Mouse (Mus musculus): Measurements from ENCODE around the gene Ccdc141. TPM values are rescaled to one million over a fixed set of nuclear protein-coding genes. Genes with fewer than 3 reads are reported as not detected.

Gene Ccdc141
- polyA plus RNA-seq, 1 experiment = 43.2 TPM

DNA sequence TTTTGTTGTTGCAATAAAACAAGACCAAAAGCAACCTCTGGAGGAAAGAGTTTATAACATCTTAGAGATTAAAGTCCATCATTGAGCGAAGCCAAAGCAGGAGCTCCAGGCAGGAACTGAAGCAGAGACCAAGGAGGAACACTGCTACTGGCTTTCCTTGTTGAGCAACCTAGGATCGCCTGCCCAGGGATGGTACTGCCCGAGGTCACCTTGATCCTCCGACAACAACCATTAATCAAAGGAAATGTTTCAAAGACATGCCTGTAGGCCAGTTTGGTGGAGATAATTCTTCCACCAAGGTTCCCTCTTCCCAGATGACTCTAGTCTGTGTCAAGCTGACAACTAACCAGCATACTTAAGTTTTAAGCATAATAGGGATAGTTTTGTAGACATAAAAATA is 91.7 kb downstream of the Ccdc141 start:
- Histone ChIP-seq H3K4me3 (no peak overlapping the region), H3K36me3 (ENCODE audit: control insufficient read depth, insufficient read depth) (peaks cover 9% of the 10 kb centered on the region), H3K27me3 (ENCODE audit: control insufficient read depth, insufficient read depth, insufficient read length) (no peaks in the 10 kb centered on the region), H3K4me2 (ENCODE audit: low read depth) (no peak overlapping the region), H3ac (ENCODE audit: control insufficient read depth, insufficient read length) (no peak overlapping the region), H3K79me2 (ENCODE audit: control insufficient read depth, insufficient read depth) (no peaks in the 10 kb centered on the region)
- TF ChIP-seq MAX (IDR thresholded peaks at IDR 0.05; ENCODE audit: low read depth) (no peak), TCF3 (IDR thresholded peaks at IDR 0.05; ENCODE audit: insufficient read length, low read depth) (no peak), MYOD1 (IDR thresholded peaks at IDR 0.05; ENCODE audit: control insufficient read depth in 1 of 3, insufficient read length in 2 of 3, low read depth in 2 of 3) (no peak), CEBPB (IDR thresholded peaks at IDR 0.05; ENCODE audit: insufficient read depth, poor library complexity, severe bottlenecking) (no peak), TCF12 (IDR thresholded peaks at IDR 0.05; ENCODE audit: insufficient read depth, poor library complexity, severe bottlenecking) (no peak), E2F4 (IDR thresholded peaks at IDR 0.05; ENCODE audit: insufficient read depth) (no peak), MYOG (IDR thresholded peaks at IDR 0.05; ENCODE audit: control insufficient read depth in 1 of 3, insufficient read depth in 1 of 3, insufficient read length in 2 of 3, low read depth in 2 of 3) (no peak), SRF (IDR thresholded peaks at IDR 0.05; ENCODE audit: control insufficient read depth, insufficient read length, low read depth) (no peak), POLR2A (IDR thresholded peaks at IDR 0.05; ENCODE audit: insufficient read length, low read depth) (no peak), REST (IDR thresholded peaks at IDR 0.05; ENCODE audit: insufficient read depth, insufficient read length) (no peak), POLR2AphosphoS2 (IDR thresholded peaks at IDR 0.05; ENCODE audit: insufficient read length, low read depth) (no peak), USF1 (IDR thresholded peaks at IDR 0.05; ENCODE audit: low read depth) (no peak)

DNA sequence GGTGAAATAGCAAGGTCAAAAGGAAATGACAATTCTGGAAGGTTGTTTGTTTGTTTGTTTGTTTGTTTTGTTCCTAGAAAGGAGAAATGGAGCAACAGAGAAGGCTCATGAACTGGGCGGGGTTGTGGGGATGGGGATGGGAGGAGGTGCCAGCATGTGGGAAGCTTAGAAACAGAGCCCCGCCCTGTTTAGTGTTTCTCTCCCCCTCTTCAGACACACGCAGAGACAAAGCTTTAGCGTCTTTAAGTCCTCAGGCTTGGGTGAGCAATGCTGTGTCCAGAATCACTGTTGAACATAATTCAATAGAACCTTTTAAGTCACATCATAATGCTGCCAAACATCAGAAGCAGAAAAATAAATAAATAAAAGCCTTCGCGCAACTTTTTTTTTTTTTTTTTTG is 96.1 kb downstream of the Ccdc141 start:
- Histone ChIP-seq H3ac (ENCODE audit: control insufficient read depth, insufficient read length) (no peak overlapping the region), H3K27me3 (ENCODE audit: control insufficient read depth, insufficient read depth, insufficient read length) (no peaks in the 10 kb centered on the region), H3K79me2 (ENCODE audit: control insufficient read depth, insufficient read depth) (no peaks in the 10 kb centered on the region), H3K4me2 (ENCODE audit: low read depth) (no peak overlapping the region), H3K36me3 (ENCODE audit: control insufficient read depth, insufficient read depth) (peaks cover 12% of the 10 kb centered on the region), H3K4me3 (no peak overlapping the region)
- TF ChIP-seq POLR2AphosphoS2 (IDR thresholded peaks at IDR 0.05; ENCODE audit: insufficient read length, low read depth) (no peak), MYOD1 (IDR thresholded peaks at IDR 0.05; ENCODE audit: control insufficient read depth in 1 of 3, insufficient read length in 2 of 3, low read depth in 2 of 3) (no peak)

DNA sequence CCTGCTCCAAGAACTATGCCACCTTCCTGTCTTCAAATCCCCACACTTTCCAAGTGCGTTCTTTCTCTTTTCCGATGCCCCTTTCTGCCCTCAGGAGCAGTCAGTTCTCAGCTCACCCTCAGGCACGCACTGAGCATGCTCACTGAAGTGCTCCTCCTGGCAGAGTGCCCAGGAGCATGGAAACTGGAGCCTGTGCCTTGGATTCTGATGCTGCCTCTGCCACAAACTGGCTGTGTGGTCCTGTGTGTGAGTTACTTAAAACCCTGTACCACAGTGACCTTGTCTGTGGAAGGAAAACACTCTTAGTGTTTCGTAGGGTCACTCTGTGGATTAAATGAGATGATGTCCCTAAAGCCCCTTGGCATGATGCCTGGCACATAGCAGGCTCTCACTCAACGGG is 96.5 kb downstream of the Ccdc141 start:
- TF ChIP-seq CEBPB (IDR thresholded peaks at IDR 0.05; ENCODE audit: insufficient read depth, poor library complexity, severe bottlenecking) = no peak
- no peak for TF ChIP-seq REST (IDR thresholded peaks at IDR 0.05; ENCODE audit: insufficient read depth, insufficient read length)
- TF ChIP-seq POLR2A (IDR thresholded peaks at IDR 0.05; ENCODE audit: insufficient read length, low read depth) = no peak
- no peak for TF ChIP-seq USF1 (IDR thresholded peaks at IDR 0.05; ENCODE audit: low read depth)
- TF ChIP-seq MAX (IDR thresholded peaks at IDR 0.05; ENCODE audit: low read depth) = no peak
- no peak for TF ChIP-seq TCF12 (IDR thresholded peaks at IDR 0.05; ENCODE audit: insufficient read depth, poor library complexity, severe bottlenecking)
- no peak for TF ChIP-seq SRF (IDR thresholded peaks at IDR 0.05; ENCODE audit: control insufficient read depth, insufficient read length, low read depth)
- no peak for TF ChIP-seq TCF3 (IDR thresholded peaks at IDR 0.05; ENCODE audit: insufficient read length, low read depth)
- TF ChIP-seq MYOD1 (IDR thresholded peaks at IDR 0.05; ENCODE audit: control insufficient read depth in 1 of 3, insufficient read length in 2 of 3, low read depth in 2 of 3) = no peak
- no peak for TF ChIP-seq POLR2AphosphoS2 (IDR thresholded peaks at IDR 0.05; ENCODE audit: insufficient read length, low read depth)
- TF ChIP-seq E2F4 (IDR thresholded peaks at IDR 0.05; ENCODE audit: insufficient read depth) = no peak
- peaks cover 12% of the 10 kb centered on the region for H3K36me3 ChIP-seq (ENCODE audit: control insufficient read depth, insufficient read depth)

DNA sequence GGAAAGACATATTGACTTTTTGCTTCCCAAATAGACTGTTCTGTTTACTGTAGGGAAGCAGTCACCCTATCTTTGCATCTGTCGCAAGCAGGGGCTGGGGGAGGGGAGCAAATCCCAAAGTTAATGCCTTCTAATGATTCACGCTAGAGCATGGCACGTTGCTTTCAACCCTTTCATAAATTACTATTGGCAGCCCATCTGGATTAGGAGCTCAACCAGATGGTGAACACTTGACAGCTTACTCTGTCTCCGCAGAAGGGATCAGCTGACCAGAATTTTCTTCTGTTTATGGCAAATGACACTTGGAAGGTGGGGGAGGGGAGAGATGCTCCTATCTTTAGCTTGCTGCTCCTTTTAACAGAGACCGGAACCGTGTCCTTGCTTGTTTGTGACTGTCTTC is 105.1 kb downstream of the Ccdc141 start:
- no peak overlapping the region for H3ac ChIP-seq (ENCODE audit: control insufficient read depth, insufficient read length)
- no peaks in the 10 kb centered on the region for H3K79me2 ChIP-seq (ENCODE audit: control insufficient read depth, insufficient read depth)
- no peaks in the 10 kb centered on the region for H3K27me3 ChIP-seq (ENCODE audit: control insufficient read depth, insufficient read depth, insufficient read length)
- H3K4me3 ChIP-seq = no peak overlapping the region
- H3K36me3 ChIP-seq (ENCODE audit: control insufficient read depth, insufficient read depth) = peaks cover 8% of the 10 kb centered on the region
- H3K4me2 ChIP-seq (ENCODE audit: low read depth) = no peak overlapping the region
- TF ChIP-seq USF1 (IDR thresholded peaks at IDR 0.05; ENCODE audit: low read depth) (no peak), MAX (IDR thresholded peaks at IDR 0.05; ENCODE audit: low read depth) (no peak), SRF (IDR thresholded peaks at IDR 0.05; ENCODE audit: control insufficient read depth, insufficient read length, low read depth) (no peak), CEBPB (IDR thresholded peaks at IDR 0.05; ENCODE audit: insufficient read depth, poor library complexity, severe bottlenecking) (no peak), POLR2AphosphoS2 (IDR thresholded peaks at IDR 0.05; ENCODE audit: insufficient read length, low read depth) (no peak), TCF3 (IDR thresholded peaks at IDR 0.05; ENCODE audit: insufficient read length, low read depth) (no peak), POLR2A (IDR thresholded peaks at IDR 0.05; ENCODE audit: insufficient read length, low read depth) (no peak), REST (IDR thresholded peaks at IDR 0.05; ENCODE audit: insufficient read depth, insufficient read length) (no peak), MYOG (IDR thresholded peaks at IDR 0.05; ENCODE audit: control insufficient read depth in 1 of 3, insufficient read depth in 1 of 3, insufficient read length in 2 of 3, low read depth in 2 of 3) (no peak)

More for the DNA sequence above, 96.5 kb downstream of the Ccdc141 start:
- Histone ChIP-seq H3K79me2 (ENCODE audit: control insufficient read depth, insufficient read depth) (no peaks in the 10 kb centered on the region), H3K4me2 (ENCODE audit: low read depth) (no peak overlapping the region), H3ac (ENCODE audit: control insufficient read depth, insufficient read length) (no peak overlapping the region), H3K4me3 (no peak overlapping the region), H3K27me3 (ENCODE audit: control insufficient read depth, insufficient read depth, insufficient read length) (no peaks in the 10 kb centered on the region)

DNA sequence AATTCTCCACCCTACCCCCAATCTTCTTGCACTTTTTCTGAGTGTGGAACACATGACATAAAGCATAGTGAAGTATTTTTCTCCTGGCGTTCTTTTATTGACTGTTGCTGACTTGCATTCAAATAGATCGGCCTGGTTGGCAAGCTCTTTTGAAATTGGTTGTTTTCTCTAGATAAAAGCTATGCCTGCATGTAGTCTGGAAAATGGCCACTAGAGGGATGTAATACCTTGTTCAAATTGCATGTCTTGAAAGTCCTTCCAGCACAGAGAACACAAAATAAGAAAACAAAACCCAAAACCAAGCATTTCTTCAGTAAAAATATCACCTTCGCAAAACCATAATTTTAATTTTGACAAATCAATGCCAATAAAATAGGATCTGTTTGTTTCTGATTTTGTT is 108.6 kb downstream of the Ccdc141 start:
- TF ChIP-seq E2F4 (IDR thresholded peaks at IDR 0.05; ENCODE audit: insufficient read depth) (no peak), REST (IDR thresholded peaks at IDR 0.05; ENCODE audit: insufficient read depth, insufficient read length) (no peak), SRF (IDR thresholded peaks at IDR 0.05; ENCODE audit: control insufficient read depth, insufficient read length, low read depth) (no peak), MYOD1 (IDR thresholded peaks at IDR 0.05; ENCODE audit: control insufficient read depth in 1 of 3, insufficient read length in 2 of 3, low read depth in 2 of 3) (no peak), MAX (IDR thresholded peaks at IDR 0.05; ENCODE audit: low read depth) (no peak), MYOG (IDR thresholded peaks at IDR 0.05; ENCODE audit: control insufficient read depth in 1 of 3, insufficient read depth in 1 of 3, insufficient read length in 2 of 3, low read depth in 2 of 3) (no peak), POLR2AphosphoS2 (IDR thresholded peaks at IDR 0.05; ENCODE audit: insufficient read length, low read depth) (no peak)
- H3ac ChIP-seq (ENCODE audit: control insufficient read depth, insufficient read length) = no peak overlapping the region
- no peak overlapping the region for H3K4me3 ChIP-seq
- no peaks in the 10 kb centered on the region for H3K27me3 ChIP-seq (ENCODE audit: control insufficient read depth, insufficient read depth, insufficient read length)
- H3K79me2 ChIP-seq (ENCODE audit: control insufficient read depth, insufficient read depth) = no peaks in the 10 kb centered on the region
- H3K36me3 ChIP-seq (ENCODE audit: control insufficient read depth, insufficient read depth) = no peaks in the 10 kb centered on the region
- no peak overlapping the region for H3K4me2 ChIP-seq (ENCODE audit: low read depth)

All from myocyte (in vitro differentiated cells).